Mouse (Mus musculus): ENCODE results near the gene Rbm17. TPM values are rescaled to one million over a fixed set of nuclear protein-coding genes. Genes with fewer than 3 reads are reported as not detected.

Rbm17 gene
- polyA plus RNA-seq, 1 experiment = 37.7 TPM

DNA sequence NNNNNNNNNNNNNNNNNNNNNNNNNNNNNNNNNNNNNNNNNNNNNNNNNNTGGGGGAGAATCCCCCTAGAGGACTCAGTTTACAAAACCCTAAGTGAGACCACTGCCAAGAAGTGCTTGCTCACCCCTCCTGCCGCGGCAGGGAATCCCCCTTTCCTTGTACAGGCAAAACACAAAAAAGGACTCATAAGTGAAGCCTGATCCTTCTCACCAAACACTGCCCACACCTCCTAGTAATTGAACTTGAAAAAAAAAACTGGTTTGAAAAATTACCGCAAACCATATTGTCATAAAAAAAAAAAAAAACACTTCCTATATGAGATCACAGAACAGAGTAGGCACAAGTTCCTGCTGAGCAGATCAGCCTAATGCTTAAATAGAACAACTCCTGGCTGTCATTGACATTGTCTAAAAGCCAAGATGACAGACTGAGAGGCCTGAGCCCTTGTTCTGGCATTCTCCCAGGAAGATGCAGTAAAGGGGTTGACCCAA lies 38.5 kb upstream of the Rbm17 start, which contains the start of gene Il2ra:
Gene Il2ra (plus strand): TSS at position 357 of the 491 bp plus-strand sequence.
- Histone ChIP-seq H3K4me3 (ENCODE audit: extremely low read depth, insufficient read depth, insufficient read length) (no peak within 1 kb of the TSS), H3K36me3 (ENCODE audit: control insufficient read depth, insufficient read depth, low read length) (no peaks in the 10 kb centered on the region), H3K27ac (ENCODE audit: insufficient read depth, low read length) (peak within 1 kb of the TSS; percentile 51), H3K27me3 (ENCODE audit: control insufficient read depth, insufficient read depth, low read length) (no peaks in the 10 kb centered on the region), H3K4me1 (ENCODE audit: control insufficient read depth, insufficient read depth, insufficient read length) (peaks cover 3% of the 10 kb centered on the region)
- WGBS = 30% methylated on average over 3 of the region's 3 CpGs
- DNase-seq (ENCODE audit: low read depth in 1 of 2, low spot score in 2 of 2) = no peak
- TF ChIP-seq CTCF (IDR thresholded peaks at IDR 0.05; ENCODE audit: extremely low read depth, insufficient read depth, insufficient read length, insufficient replicate concordance) (no peak), POLR2A (IDR thresholded peaks at IDR 0.05; ENCODE audit: low read depth, low read length) (no peak)

GRCm38 (mm10) chr2:11637115-11637514 lies 33.2 kb upstream of the Rbm17 start:
- Histone ChIP-seq H3K36me3 (ENCODE audit: control insufficient read depth, insufficient read depth, low read length) (no peaks in the 10 kb centered on the region), H3K27ac (ENCODE audit: insufficient read depth, low read length) (peak overlapping the region; percentile 81), H3K4me1 (ENCODE audit: control insufficient read depth, insufficient read depth, insufficient read length) (peaks cover 22% of the 10 kb centered on the region), H3K4me3 (ENCODE audit: extremely low read depth, insufficient read depth, insufficient read length) (no peak overlapping the region), H3K27me3 (ENCODE audit: control insufficient read depth, insufficient read depth, low read length) (no peaks in the 10 kb centered on the region)
- TF ChIP-seq CTCF (IDR thresholded peaks at IDR 0.05; ENCODE audit: extremely low read depth, insufficient read depth, insufficient read length, insufficient replicate concordance) (no peak), POLR2A (IDR thresholded peaks at IDR 0.05; ENCODE audit: low read depth, low read length) (no peak)
- WGBS = 3% methylated on average over 1 of the region's 1 CpGs
- peak; percentile 26 to 74 for DNase-seq (ENCODE audit: low read depth in 1 of 2, low spot score in 2 of 2)

- peaks cover 22% of the 10 kb centered on the region for H3K4me1 ChIP-seq (ENCODE audit: control insufficient read depth, insufficient read depth, insufficient read length)
- no peak for DNase-seq (ENCODE audit: low read depth in 1 of 2, low spot score in 2 of 2)
- H3K27me3 ChIP-seq (ENCODE audit: control insufficient read depth, insufficient read depth, low read length) = no peaks in the 10 kb centered on the region
- peak overlapping the region; percentile 81 for H3K27ac ChIP-seq (ENCODE audit: insufficient read depth, low read length)
- TF ChIP-seq POLR2A (IDR thresholded peaks at IDR 0.05; ENCODE audit: low read depth, low read length) (no peak), CTCF (IDR thresholded peaks at IDR 0.05; ENCODE audit: extremely low read depth, insufficient read depth, insufficient read length, insufficient replicate concordance) (no peak)
- no peaks in the 10 kb centered on the region for H3K36me3 ChIP-seq (ENCODE audit: control insufficient read depth, insufficient read depth, low read length)
- H3K4me3 ChIP-seq (ENCODE audit: extremely low read depth, insufficient read depth, insufficient read length) = no peak overlapping the region
- WGBS = 29% methylated on average over 3 of the region's 3 CpGs
These were observed 32.2 kb upstream of the Rbm17 start for GRCm38 (mm10) chr2:11636138-11636480.

DNA sequence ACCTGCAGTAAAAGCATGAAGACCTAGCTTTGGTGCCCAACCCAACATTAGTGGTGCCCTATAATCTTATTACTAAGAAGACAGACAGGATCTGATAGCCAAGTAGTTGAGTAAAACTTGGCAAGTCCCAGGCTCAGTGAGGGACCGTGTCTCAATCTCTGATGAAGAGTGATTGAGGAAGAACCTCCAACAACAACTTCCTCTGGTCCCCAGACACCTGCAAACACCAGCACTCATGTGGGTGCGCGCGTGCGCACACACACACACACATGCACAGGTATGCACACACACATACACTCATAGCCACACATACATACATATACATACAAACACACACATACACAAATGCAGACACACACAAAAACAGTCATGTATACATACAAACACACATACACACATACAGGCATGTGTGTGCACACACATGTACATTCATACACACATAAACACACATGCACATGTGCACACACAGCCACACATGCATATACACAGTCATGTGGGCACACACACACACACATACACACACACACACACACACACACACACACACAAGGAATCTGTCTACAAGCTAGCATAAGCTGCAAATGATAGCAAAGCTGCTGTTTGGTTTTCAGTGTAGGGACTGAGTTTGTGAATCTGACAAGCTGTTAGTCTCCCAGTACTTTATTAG lies 31.7 kb upstream of the Rbm17 start:
- Histone ChIP-seq H3K4me3 (ENCODE audit: extremely low read depth, insufficient read depth, insufficient read length) (no peak overlapping the region), H3K27ac (ENCODE audit: insufficient read depth, low read length) (peak overlapping the region; percentile 81), H3K4me1 (ENCODE audit: control insufficient read depth, insufficient read depth, insufficient read length) (peaks cover 22% of the 10 kb centered on the region), H3K27me3 (ENCODE audit: control insufficient read depth, insufficient read depth, low read length) (no peaks in the 10 kb centered on the region), H3K36me3 (ENCODE audit: control insufficient read depth, insufficient read depth, low read length) (no peaks in the 10 kb centered on the region)
- no peak for TF ChIP-seq CTCF (IDR thresholded peaks at IDR 0.05; ENCODE audit: extremely low read depth, insufficient read depth, insufficient read length, insufficient replicate concordance)
- no peak for TF ChIP-seq POLR2A (IDR thresholded peaks at IDR 0.05; ENCODE audit: low read depth, low read length)
- peak in 1 of 2 experiments; percentile 21 for DNase-seq (ENCODE audit: low read depth in 1 of 2, low spot score in 2 of 2)
- 12% methylated on average over 5 of the region's 5 CpGs for WGBS

DNA sequence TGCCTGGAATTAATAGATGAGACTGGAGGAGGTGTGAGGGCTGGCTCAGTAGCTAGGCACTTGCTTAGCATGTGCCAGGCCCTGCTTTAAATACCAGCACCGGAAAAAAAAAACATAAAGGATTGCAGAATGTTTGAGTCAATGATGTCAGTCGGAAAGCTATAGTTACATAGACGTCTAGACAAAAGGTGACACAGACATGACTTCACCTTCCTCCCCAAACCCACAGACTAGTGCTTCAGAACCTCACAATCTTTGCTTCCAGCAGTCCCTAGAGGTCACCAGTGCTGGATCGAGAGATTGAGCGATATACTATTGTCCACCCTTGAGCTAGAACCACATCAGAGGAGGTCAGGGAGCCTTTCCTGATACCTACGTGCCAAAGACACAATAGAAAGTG lies 31.1 kb upstream of the Rbm17 start:
- 65% methylated on average over 6 of the region's 6 CpGs for WGBS
- no peak for TF ChIP-seq POLR2A (IDR thresholded peaks at IDR 0.05; ENCODE audit: low read depth, low read length)
- no peak for TF ChIP-seq CTCF (IDR thresholded peaks at IDR 0.05; ENCODE audit: extremely low read depth, insufficient read depth, insufficient read length, insufficient replicate concordance)
- Histone ChIP-seq H3K36me3 (ENCODE audit: control insufficient read depth, insufficient read depth, low read length) (no peaks in the 10 kb centered on the region), H3K4me1 (ENCODE audit: control insufficient read depth, insufficient read depth, insufficient read length) (peaks cover 22% of the 10 kb centered on the region), H3K27ac (ENCODE audit: insufficient read depth, low read length) (peak overlapping the region; percentile 81), H3K4me3 (ENCODE audit: extremely low read depth, insufficient read depth, insufficient read length) (no peak overlapping the region), H3K27me3 (ENCODE audit: control insufficient read depth, insufficient read depth, low read length) (no peaks in the 10 kb centered on the region)
- no peak for DNase-seq (ENCODE audit: low read depth in 1 of 2, low spot score in 2 of 2)

DNA sequence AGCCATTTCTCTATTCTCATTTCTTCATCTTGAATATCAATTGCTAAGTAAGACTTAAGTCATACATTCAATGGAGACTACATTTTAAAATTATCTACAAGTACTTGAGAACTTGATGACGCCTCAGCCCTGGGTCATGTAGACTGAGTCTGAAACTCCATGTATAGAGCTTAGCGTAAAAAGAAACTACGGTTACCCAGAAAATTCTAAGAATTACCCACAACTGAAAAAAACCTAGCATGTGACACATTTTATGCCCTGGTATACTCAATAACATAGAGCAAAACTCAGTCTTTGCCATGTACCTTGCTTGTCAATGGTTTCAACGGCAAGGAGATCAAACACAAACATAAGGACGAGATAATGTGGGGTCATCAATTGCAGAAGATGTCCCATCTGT lies 21.9 kb upstream of the Rbm17 start, which contains the start of gene Gm17490:
Gene Gm17490 (minus strand): TSS at position 375 of the 400 bp plus-strand sequence.
- no peak for DNase-seq (ENCODE audit: low read depth in 1 of 2, low spot score in 2 of 2)
- no peak for TF ChIP-seq CTCF (IDR thresholded peaks at IDR 0.05; ENCODE audit: extremely low read depth, insufficient read depth, insufficient read length, insufficient replicate concordance)
- TF ChIP-seq POLR2A (IDR thresholded peaks at IDR 0.05; ENCODE audit: low read depth, low read length) = no peak

GRCm38 (mm10) chr2:11623726-11624125 lies 19.8 kb upstream of the Rbm17 start:
- Histone ChIP-seq H3K4me3 (ENCODE audit: extremely low read depth, insufficient read depth, insufficient read length) (no peak overlapping the region), H3K27ac (ENCODE audit: insufficient read depth, low read length) (no peak overlapping the region), H3K27me3 (ENCODE audit: control insufficient read depth, insufficient read depth, low read length) (no peaks in the 10 kb centered on the region), H3K4me1 (ENCODE audit: control insufficient read depth, insufficient read depth, insufficient read length) (no peaks in the 10 kb centered on the region; the same call in 1 of the 2 replicates), H3K36me3 (ENCODE audit: control insufficient read depth, insufficient read depth, low read length) (no peaks in the 10 kb centered on the region)
- no peak for TF ChIP-seq POLR2A (IDR thresholded peaks at IDR 0.05; ENCODE audit: low read depth, low read length)
- no peak for TF ChIP-seq CTCF (IDR thresholded peaks at IDR 0.05; ENCODE audit: extremely low read depth, insufficient read depth, insufficient read length, insufficient replicate concordance)
- 92% methylated on average over 2 of the region's 2 CpGs for WGBS
- DNase-seq (ENCODE audit: low read depth in 1 of 2, low spot score in 2 of 2) = no peak

More for the DNA sequence above, 21.9 kb upstream of the Rbm17 start, which contains the start of gene Gm17490:
- H3K27me3 ChIP-seq (ENCODE audit: control insufficient read depth, insufficient read depth, low read length) = no peaks in the 10 kb centered on the region
- no peak within 1 kb of the TSS for H3K4me3 ChIP-seq (ENCODE audit: extremely low read depth, insufficient read depth, insufficient read length)
- H3K36me3 ChIP-seq (ENCODE audit: control insufficient read depth, insufficient read depth, low read length) = no peaks in the 10 kb centered on the region
- no peaks in the 10 kb centered on the region; the same call in 1 of the 2 replicates for H3K4me1 ChIP-seq (ENCODE audit: control insufficient read depth, insufficient read depth, insufficient read length)
- no peak within 1 kb of the TSS for H3K27ac ChIP-seq (ENCODE audit: insufficient read depth, low read length)
- 93% methylated on average over 5 of the region's 5 CpGs for WGBS
